Mouse (Mus musculus): ENCODE data around the gene Atp5h. TPM values are rescaled to one million over a fixed set of nuclear protein-coding genes. Genes with fewer than 3 reads are reported as not detected.

Gene Atp5h
- 893 and 931 TPM in 2 replicates for polyA plus RNA-seq (2014; fragmentation: Nextera tagmentation; extraction: Ambion mirVana)

- WGBS: under 1% methylated on average over 54 of the region's 56 CpGs
- H3K4me3 ChIP-seq (ENCODE audit: low read depth, low read length): peak within 1 kb of the TSS; percentile 95
- H3K36me3 ChIP-seq (replicated peaks; ENCODE audit: control insufficient read depth, insufficient read depth, low read depth, low read length): no peaks in the 10 kb centered on the region; the same call in none of the 2 replicates
- H3K4me1 ChIP-seq (ENCODE audit: control insufficient read depth, insufficient read depth, low read length): peaks cover 7% of the 10 kb centered on the region
- H3K4me2 ChIP-seq (ENCODE audit: low read depth, low read length): peak within 1 kb of the TSS; percentile 81
- DNase-seq (ENCODE audit: low spot score) (peak; percentile 97), ATAC-seq (replicated peaks; ENCODE audit: insufficient number of reproducible peaks, low FRiP score, low TSS enrichment, low read depth) (peak; percentile 96)
- no peaks in the 10 kb centered on the region for H3K27me3 ChIP-seq (ENCODE audit: control insufficient read depth, insufficient read depth, low read length)
- H3K27ac ChIP-seq (replicated peaks; ENCODE audit: low read depth, low read length): peak within 1 kb of the TSS; percentile 80
- peak within 1 kb of the TSS; percentile 97 for H3K9ac ChIP-seq (replicated peaks; ENCODE audit: low read length)
- H3K9me3 ChIP-seq (replicated peaks; ENCODE audit: control insufficient read depth, low read length): no peaks in the 10 kb centered on the region
Observed at GRCm38 (mm10) chr11:115419531-115420237, at the start of gene Atp5h, which contains the start of gene Kctd2. Atp5h (minus strand) TSS chr11:115419962. Kctd2 (plus strand) TSS chr11:115420128.

DNA sequence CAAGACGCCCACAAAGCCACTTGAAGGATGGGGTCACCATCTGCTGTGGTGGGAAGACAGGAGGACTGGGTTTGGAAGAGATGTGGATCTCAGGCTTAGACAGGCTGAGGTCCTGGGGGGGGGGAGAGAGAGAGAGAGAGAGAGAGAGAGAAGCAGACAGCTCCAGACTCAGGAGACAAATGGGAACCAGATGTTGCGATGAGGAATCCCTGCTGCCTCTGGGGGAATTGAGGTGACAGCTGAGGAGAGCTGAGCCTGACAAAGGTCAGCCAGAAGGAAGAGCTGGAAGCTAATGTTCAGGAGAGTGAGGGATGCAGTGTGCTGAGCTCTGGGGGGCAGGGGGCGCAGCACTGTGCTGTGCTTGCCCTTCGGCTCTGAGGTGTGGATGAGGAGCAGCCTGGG is 47.5 kb upstream of the Atp5h start:
- Histone ChIP-seq H3K4me3 (ENCODE audit: low read depth, low read length) (no peak overlapping the region), H3K4me1 (ENCODE audit: control insufficient read depth, insufficient read depth, low read length) (no peaks in the 10 kb centered on the region), H3K4me2 (ENCODE audit: low read depth, low read length) (no peak overlapping the region; the same call in 1 of the 2 replicates), H3K9me3 (replicated peaks; ENCODE audit: control insufficient read depth, low read length) (no peaks in the 10 kb centered on the region), H3K27me3 (ENCODE audit: control insufficient read depth, insufficient read depth, low read length) (no peaks in the 10 kb centered on the region), H3K27ac (replicated peaks; ENCODE audit: low read depth, low read length) (peak overlapping the region; percentile 59), H3K36me3 (replicated peaks; ENCODE audit: control insufficient read depth, insufficient read depth, low read depth, low read length) (no peaks in the 10 kb centered on the region), H3K9ac (replicated peaks; ENCODE audit: low read length) (peak overlapping the region; percentile 37; the same call in 1 of the 2 replicates)
- ATAC-seq (replicated peaks; ENCODE audit: insufficient number of reproducible peaks, low FRiP score, low TSS enrichment, low read depth): peak; percentile 76
- WGBS: 18% methylated on average over 4 of the region's 4 CpGs
- peak; percentile 87 for DNase-seq (ENCODE audit: low spot score)

GRCm38 (mm10) chr11:115464851-115465250 is 45.1 kb upstream of the Atp5h start:
- no peak overlapping the region for H3K4me3 ChIP-seq (ENCODE audit: low read depth, low read length)
- H3K4me2 ChIP-seq (ENCODE audit: low read depth, low read length): no peak overlapping the region
- 88% methylated on average over 8 of the region's 8 CpGs for WGBS
- ATAC-seq (replicated peaks; ENCODE audit: insufficient number of reproducible peaks, low FRiP score, low TSS enrichment, low read depth) (no peak), DNase-seq (ENCODE audit: low spot score) (no peak)
- no peak overlapping the region for H3K27ac ChIP-seq (replicated peaks; ENCODE audit: low read depth, low read length)
- H3K27me3 ChIP-seq (ENCODE audit: control insufficient read depth, insufficient read depth, low read length): no peaks in the 10 kb centered on the region
- no peaks in the 10 kb centered on the region for H3K36me3 ChIP-seq (replicated peaks; ENCODE audit: control insufficient read depth, insufficient read depth, low read depth, low read length)
- H3K9ac ChIP-seq (replicated peaks; ENCODE audit: low read length): no peak overlapping the region
- no peaks in the 10 kb centered on the region for H3K4me1 ChIP-seq (ENCODE audit: control insufficient read depth, insufficient read depth, low read length)
- no peaks in the 10 kb centered on the region for H3K9me3 ChIP-seq (replicated peaks; ENCODE audit: control insufficient read depth, low read length)

GRCm38 (mm10) chr11:115463397-115463796 is 43.6 kb upstream of the Atp5h start:
- no peaks in the 10 kb centered on the region for H3K27me3 ChIP-seq (ENCODE audit: control insufficient read depth, insufficient read depth, low read length)

GRCm38 (mm10) chr11:115462243-115462891 is 42.6 kb upstream of the Atp5h start, which contains the start of gene Slc16a5:
Slc16a5 (plus strand) TSS chr11:115462474.
- no peaks in the 10 kb centered on the region for H3K9me3 ChIP-seq (replicated peaks; ENCODE audit: control insufficient read depth, low read length)
- DNase-seq (ENCODE audit: low spot score): no peak
- no peak for ATAC-seq (replicated peaks; ENCODE audit: insufficient number of reproducible peaks, low FRiP score, low TSS enrichment, low read depth)
- H3K27ac ChIP-seq (replicated peaks; ENCODE audit: low read depth, low read length): no peak within 1 kb of the TSS
- no peaks in the 10 kb centered on the region for H3K4me1 ChIP-seq (ENCODE audit: control insufficient read depth, insufficient read depth, low read length)
- H3K9ac ChIP-seq (replicated peaks; ENCODE audit: low read length): no peak within 1 kb of the TSS
- H3K4me2 ChIP-seq (ENCODE audit: low read depth, low read length): no peak within 1 kb of the TSS
- H3K36me3 ChIP-seq (replicated peaks; ENCODE audit: control insufficient read depth, insufficient read depth, low read depth, low read length): no peaks in the 10 kb centered on the region
- H3K4me3 ChIP-seq (ENCODE audit: low read depth, low read length): no peak within 1 kb of the TSS
- H3K27me3 ChIP-seq (ENCODE audit: control insufficient read depth, insufficient read depth, low read length): no peaks in the 10 kb centered on the region
- 77% methylated on average over 16 of the region's 16 CpGs for WGBS

More at GRCm38 (mm10) chr11:115463397-115463796, 43.6 kb upstream of the Atp5h start:
- Histone ChIP-seq H3K9me3 (replicated peaks; ENCODE audit: control insufficient read depth, low read length) (no peaks in the 10 kb centered on the region), H3K36me3 (replicated peaks; ENCODE audit: control insufficient read depth, insufficient read depth, low read depth, low read length) (no peaks in the 10 kb centered on the region), H3K27ac (replicated peaks; ENCODE audit: low read depth, low read length) (no peak overlapping the region), H3K4me2 (ENCODE audit: low read depth, low read length) (no peak overlapping the region), H3K9ac (replicated peaks; ENCODE audit: low read length) (no peak overlapping the region), H3K4me1 (ENCODE audit: control insufficient read depth, insufficient read depth, low read length) (no peaks in the 10 kb centered on the region), H3K4me3 (ENCODE audit: low read depth, low read length) (no peak overlapping the region)
- no peak for DNase-seq (ENCODE audit: low spot score)
- no peak for ATAC-seq (replicated peaks; ENCODE audit: insufficient number of reproducible peaks, low FRiP score, low TSS enrichment, low read depth)
- WGBS: 74% methylated on average over 11 of the region's 11 CpGs

DNA sequence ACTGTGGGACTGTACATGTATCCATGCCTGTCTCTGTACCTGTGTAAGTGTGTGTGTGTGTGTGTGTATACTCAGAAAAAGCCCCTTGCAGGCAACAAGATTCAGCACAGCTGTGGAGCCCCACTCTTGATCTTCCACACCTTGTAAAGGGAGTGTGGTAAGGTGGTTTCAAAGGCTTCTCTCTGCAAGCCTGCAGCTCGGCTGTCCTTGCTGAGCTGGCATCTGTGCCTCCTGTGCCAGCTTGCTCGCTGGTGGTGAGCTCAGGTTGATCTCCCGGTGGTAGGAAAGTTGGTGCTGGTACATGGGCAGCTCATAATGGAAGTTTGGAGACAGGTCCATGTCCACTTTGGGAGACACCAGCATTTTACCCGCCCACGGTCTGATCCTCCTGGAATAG is 42.1 kb upstream of the Atp5h start:
- WGBS: 69% methylated on average over 5 of the region's 5 CpGs
- Histone ChIP-seq H3K9me3 (replicated peaks; ENCODE audit: control insufficient read depth, low read length) (no peaks in the 10 kb centered on the region), H3K27me3 (ENCODE audit: control insufficient read depth, insufficient read depth, low read length) (no peaks in the 10 kb centered on the region), H3K4me2 (ENCODE audit: low read depth, low read length) (no peak overlapping the region), H3K27ac (replicated peaks; ENCODE audit: low read depth, low read length) (no peak overlapping the region), H3K4me1 (ENCODE audit: control insufficient read depth, insufficient read depth, low read length) (no peaks in the 10 kb centered on the region), H3K9ac (replicated peaks; ENCODE audit: low read length) (no peak overlapping the region), H3K36me3 (replicated peaks; ENCODE audit: control insufficient read depth, insufficient read depth, low read depth, low read length) (no peaks in the 10 kb centered on the region), H3K4me3 (ENCODE audit: low read depth, low read length) (no peak overlapping the region)
- DNase-seq (ENCODE audit: low spot score) (no peak), ATAC-seq (replicated peaks; ENCODE audit: insufficient number of reproducible peaks, low FRiP score, low TSS enrichment, low read depth) (no peak)

- H3K36me3 ChIP-seq (replicated peaks; ENCODE audit: control insufficient read depth, insufficient read depth, low read depth, low read length): no peaks in the 10 kb centered on the region
- no peak for ATAC-seq (replicated peaks; ENCODE audit: insufficient number of reproducible peaks, low FRiP score, low TSS enrichment, low read depth)
- H3K27ac ChIP-seq (replicated peaks; ENCODE audit: low read depth, low read length): no peak overlapping the region
- H3K4me3 ChIP-seq (ENCODE audit: low read depth, low read length): no peak overlapping the region
- H3K4me2 ChIP-seq (ENCODE audit: low read depth, low read length): no peak overlapping the region
- no peaks in the 10 kb centered on the region for H3K27me3 ChIP-seq (ENCODE audit: control insufficient read depth, insufficient read depth, low read length)
- H3K4me1 ChIP-seq (ENCODE audit: control insufficient read depth, insufficient read depth, low read length): no peaks in the 10 kb centered on the region
- 17% methylated on average over 8 of the region's 8 CpGs for WGBS
- no peak for DNase-seq (ENCODE audit: low spot score)
- no peaks in the 10 kb centered on the region for H3K9me3 ChIP-seq (replicated peaks; ENCODE audit: control insufficient read depth, low read length)
- no peak overlapping the region for H3K9ac ChIP-seq (replicated peaks; ENCODE audit: low read length)
Observed at GRCm38 (mm10) chr11:115460976-115461375, 41.2 kb upstream of the Atp5h start.

- Histone ChIP-seq H3K4me3 (ENCODE audit: low read depth, low read length) (no peak overlapping the region), H3K9me3 (replicated peaks; ENCODE audit: control insufficient read depth, low read length) (no peaks in the 10 kb centered on the region), H3K9ac (replicated peaks; ENCODE audit: low read length) (no peak overlapping the region), H3K27ac (replicated peaks; ENCODE audit: low read depth, low read length) (no peak overlapping the region), H3K27me3 (ENCODE audit: control insufficient read depth, insufficient read depth, low read length) (no peaks in the 10 kb centered on the region), H3K4me2 (ENCODE audit: low read depth, low read length) (no peak overlapping the region), H3K4me1 (ENCODE audit: control insufficient read depth, insufficient read depth, low read length) (no peaks in the 10 kb centered on the region), H3K36me3 (replicated peaks; ENCODE audit: control insufficient read depth, insufficient read depth, low read depth, low read length) (no peaks in the 10 kb centered on the region)
- no peak for ATAC-seq (replicated peaks; ENCODE audit: insufficient number of reproducible peaks, low FRiP score, low TSS enrichment, low read depth)
- DNase-seq (ENCODE audit: low spot score): no peak
- WGBS: 28% methylated on average over 6 of the region's 6 CpGs
Observed at GRCm38 (mm10) chr11:115457405-115457804, 37.6 kb upstream of the Atp5h start.

Measured in embryonic facial prominence, embryonic 11.5 days (tissue).